Comparison of ENCODE assay signal across 17 mouse cellular contexts in genomic region chr19:17403175-17403574, GRCm38 (mm10).
"Had no signal": no experiment of that assay in that cellular context is flagged by ENCODE, and none has a peak within 500 bp of the region (broad histone marks: within the 10 kb centered on the region; RNA-seq: fewer than 3 reads in every experiment).

No protein-coding gene starts in this region.

- H3K27ac ChIP-seq: lung, embryonic 15.5 days; macrophage; midbrain, embryonic 13.5 days; midbrain, embryonic 15.5 days; neural tube, embryonic 12.5 days had no signal

- H3K4me1 ChIP-seq: lung, embryonic 15.5 days; midbrain, embryonic 13.5 days; midbrain, embryonic 15.5 days; neural tube, embryonic 12.5 days had no signal

- H3K27me3 ChIP-seq: lung, embryonic 15.5 days; megakaryocyte, embryonic 14.5 days; midbrain, embryonic 13.5 days; midbrain, embryonic 15.5 days; neural tube, embryonic 12.5 days had no signal

- H3K4me3 ChIP-seq: lung, embryonic 15.5 days; megakaryocyte, embryonic 14.5 days; midbrain, embryonic 13.5 days; midbrain, embryonic 15.5 days; neural tube, embryonic 12.5 days had no signal

- ATAC-seq: liver, postnatal 0 days; lung, postnatal 0 days; midbrain, embryonic 13.5 days; midbrain, embryonic 15.5 days had no signal

- H3K4me2 ChIP-seq: lung, embryonic 15.5 days; midbrain, embryonic 11.5 days; midbrain, embryonic 13.5 days; midbrain, embryonic 15.5 days; neural tube, embryonic 12.5 days had no signal

- H3K9ac ChIP-seq: liver, postnatal 0 days; lung, embryonic 15.5 days; midbrain, embryonic 13.5 days; midbrain, embryonic 15.5 days; neural tube, embryonic 12.5 days had no signal

- DNase-seq: liver, postnatal 0 days; lung, adult 2 months; lung, postnatal 14 days; lung, postnatal 36 days; right cerebral cortex, postnatal 14 days; spleen, adult 18-20 months; thymus, adult 18-20 months; thymus, postnatal 14 days; thymus, postnatal 36 days had no signal

- H3K9me3 ChIP-seq: lung, embryonic 15.5 days; midbrain, embryonic 13.5 days; midbrain, embryonic 15.5 days had no signal
